Mouse (Mus musculus) ovary, adult 2 months (tissue): ENCODE measurements around the gene Ufsp1. TPM values are rescaled to one million over a fixed set of nuclear protein-coding genes. Genes with fewer than 3 reads are reported as not detected.

Experiments
- polyA plus RNA-seq: library from polyadenylated mRNA; depleted of rRNA; stranded (reverse); fragments of >200 nt; gene quantifications from 2 replicates; pipeline ENCODE4 v1.2.3, GENCODE M21; 2012; rRNA removed

The Ufsp1 gene
- polyA plus RNA-seq: 12.0 and 14.2 TPM in 2 replicates

GRCm38 (mm10) chr5:137293839-137294743 is at the start of gene Ufsp1:
Gene Ufsp1 (plus strand): TSS chr5:137294629.

DNA sequence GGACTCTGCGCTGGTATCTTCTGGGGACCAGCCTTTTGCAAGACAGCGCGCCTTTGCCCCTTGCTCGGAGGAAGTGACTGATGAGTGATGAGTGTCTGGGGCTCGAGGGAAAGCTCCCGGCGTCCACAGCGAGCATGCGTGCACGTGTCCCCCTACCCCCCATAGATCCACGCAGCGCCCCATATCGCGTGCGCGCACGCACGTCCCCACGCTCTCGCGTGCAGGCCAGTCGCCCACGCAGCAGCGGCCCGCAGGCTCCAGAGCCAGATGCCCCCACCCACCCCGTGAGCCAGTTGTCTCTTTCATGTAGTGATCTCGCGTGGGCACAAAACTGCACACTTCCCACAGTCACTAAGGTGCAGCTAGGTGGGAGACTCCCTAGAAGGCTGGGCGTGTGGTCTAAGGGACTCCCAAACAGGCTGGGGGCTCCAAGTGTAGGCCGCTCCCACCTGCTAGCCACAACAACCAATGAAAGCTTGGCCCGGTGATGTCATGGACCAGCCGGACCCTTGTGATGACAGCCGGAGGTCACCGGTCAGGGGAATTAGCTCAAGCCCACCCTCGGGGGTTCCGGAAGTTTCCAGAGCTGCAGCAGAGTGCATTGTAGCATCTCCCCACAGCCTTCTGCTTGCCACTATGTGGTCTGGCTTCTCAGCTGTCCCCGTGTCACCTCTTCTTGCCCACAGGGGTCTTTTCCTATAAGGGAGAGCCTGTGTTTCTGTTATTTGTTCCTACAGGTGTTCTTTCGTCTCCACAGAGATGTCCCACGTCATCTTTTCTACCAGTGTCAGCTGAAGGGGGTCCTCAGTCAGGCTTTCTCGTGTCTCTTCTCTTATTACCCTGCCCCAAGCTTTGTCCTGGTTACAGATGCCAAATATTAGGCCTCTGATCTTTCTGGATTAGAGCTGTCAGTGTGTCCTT is 7.1 kb upstream of the Ufsp1 start, which contains the start of gene Ache:
Gene Ache (plus strand): TSS at position 488 of the 921 bp plus-strand sequence.

GRCm38 (mm10) chr5:137307071-137307912 is 12.9 kb downstream of the Ufsp1 start, which contains the start of gene Srrt:
Gene Srrt (minus strand): TSS chr5:137307674.

GRCm38 (mm10) chr5:137314193-137315083 is 20.0 kb downstream of the Ufsp1 start, which contains the start of gene Trip6:
Gene Trip6 (minus strand): TSS chr5:137314404.

GRCm38 (mm10) chr5:137333512-137334174 is 39.2 kb downstream of the Ufsp1 start, which contains the start of gene Slc12a9:
Gene Slc12a9 (minus strand): TSS chr5:137333597.

Other genes starting within 250 kb of the Ufsp1 start
- gene Ap1s1, start 248.5 kb upstream of the Ufsp1 start, polyA plus RNA-seq: 44.5 and 48.4 TPM in 2 replicates
- gene Serpine1, start 222.4 kb upstream of the Ufsp1 start, polyA plus RNA-seq: 8.6 TPM in 2 replicates
- gene Trim56, start 178.4 kb upstream of the Ufsp1 start, polyA plus RNA-seq: 9.6 and 14.3 TPM in 2 replicates
- gene Muc3, start 145.3 kb upstream of the Ufsp1 start, polyA plus RNA-seq: 0.29 and 0.32 TPM in 2 replicates
- gene Muc3a, start 82.2 kb upstream of the Ufsp1 start, polyA plus RNA-seq: 1.9 and 2.9 TPM in 2 replicates
- 1.2 and 1.3 TPM in 2 replicates for gene Ache, start 7.1 kb upstream of the Ufsp1 start, polyA plus RNA-seq
- 163 and 171 TPM in 2 replicates for gene Srrt, start 13.0 kb downstream of the Ufsp1 start, polyA plus RNA-seq
- 99.6 and 100.0 TPM in 2 replicates for gene Trip6, start 19.8 kb downstream of the Ufsp1 start, polyA plus RNA-seq
- gene Slc12a9, start 39.0 kb downstream of the Ufsp1 start, polyA plus RNA-seq: 33.8 and 36.0 TPM in 2 replicates
- gene Ephb4, start 55.5 kb downstream of the Ufsp1 start, polyA plus RNA-seq: 77.9 and 78.8 TPM in 2 replicates
- gene Zan, start 182.4 kb downstream of the Ufsp1 start, polyA plus RNA-seq: 0.28 and 0.45 TPM in 2 replicates
- 50.2 and 64.6 TPM in 2 replicates for gene Pop7, start 207.9 kb downstream of the Ufsp1 start, polyA plus RNA-seq
- 49.3 and 49.4 TPM in 2 replicates for gene Gigyf1, start 223.9 kb downstream of the Ufsp1 start, polyA plus RNA-seq
- gene Epo, start 238.6 kb downstream of the Ufsp1 start, polyA plus RNA-seq: 0.60 TPM in 1 of 2 replicates, not detected in the other
- 1,508 and 1,755 TPM in 2 replicates for gene Gnb2, start 238.9 kb downstream of the Ufsp1 start, polyA plus RNA-seq